Mouse (Mus musculus) midbrain, postnatal 0 days (tissue): Measurements from ENCODE around the gene Scarb2. TPM values are rescaled to one million over a fixed set of nuclear protein-coding genes. Genes with fewer than 3 reads are reported as not detected.
A peak's percentile ranks its signal among the peaks of the same experiment; 100 is the strongest.

Source experiments
- ATAC-seq: fragments of 200-750 bp; cut with Nextera tagmentation; 2 replicates; pipeline ENCODE4 v1.8.0; 2017; ENCODE audit warnings: moderate number of reproducible peaks, mild to moderate bottlenecking, moderate TSS enrichment, moderate library complexity; ENCODE audit not compliant: low FRiP score
- DNase-seq: peaks from one replicate; pipeline ENCODE4 v3.0.0-alpha.2; 2015; ENCODE audit warnings: low spot score
- H3K27ac ChIP-seq: fragments of 300-500 bp; sonication (generic); 2 replicates; pipeline ENCODE4 v1.5.1; 2014; ENCODE audit warnings: low read depth, mild to moderate bottlenecking, low read length, mixed read lengths
- H3K27me3 ChIP-seq: fragments of 300-500 bp; sonication (generic); 2 replicates; pipeline ENCODE4 v1.6.1; 2014; ENCODE audit warnings: low read length, control low read depth, mixed read lengths; ENCODE audit not compliant: insufficient read depth
- H3K36me3 ChIP-seq: fragments of 300-500 bp; sonication (generic); 2 replicates; pipeline ENCODE4 v1.6.1; 2014; ENCODE audit warnings: low read length, control low read depth, mixed read lengths; ENCODE audit not compliant: insufficient read depth
- H3K4me1 ChIP-seq: fragments of 300-500 bp; sonication (generic); 2 replicates; pipeline ENCODE4 v1.6.1; 2014; ENCODE audit warnings: mild to moderate bottlenecking, control low read depth, antibody characterized with exemption, low read length, mixed read lengths; ENCODE audit not compliant: insufficient read depth
- H3K4me2 ChIP-seq: fragments of 300-500 bp; sonication (generic); 2 replicates; pipeline ENCODE4 v1.6.1; 2014; ENCODE audit warnings: low read depth, mild to moderate bottlenecking, low read length, mixed read lengths; ENCODE audit not compliant: poor library complexity, severe bottlenecking
- H3K4me3 ChIP-seq: fragments of 300-500 bp; sonication (generic); 2 replicates; pipeline ENCODE4 v1.5.1; 2014; ENCODE audit warnings: low read depth, mild to moderate bottlenecking, low read length, moderate library complexity
- H3K9ac ChIP-seq: fragments of 300-500 bp; sonication (generic); replicated peaks from 2 replicates; pipeline ENCODE4 v1.6.1; 2014; ENCODE audit warnings: mild to moderate bottlenecking, low read length, moderate library complexity, mixed read lengths; ENCODE audit not compliant: poor library complexity, severe bottlenecking
- H3K9me3 ChIP-seq: fragments of 300-500 bp; sonication (generic); 2 replicates; pipeline ENCODE4 v1.6.1; 2016; ENCODE audit warnings: low read length, control low read depth
- CTCF ChIP-seq: IDR thresholded peaks from 2 replicates; pipeline ENCODE4 v1.5.1; 2016; ENCODE audit warnings: antibody characterized with exemption, mild to moderate bottlenecking
- WGBS: fragments of 180-500 bp; shearing (Covaris S2); extraction: QIAGEN DNeasy Blood & Tissue Kit; methylation state at CpG from one replicate; pipeline ENCODE4 v1.1.7; 2014; 5-methylcytosine and 5-hydroxymethylcytosine counted together
- polyA plus RNA-seq: library from polyadenylated mRNA; unstranded; fragments of >200 nt; fragmentation: Nextera tagmentation; extraction: Ambion mirVana; gene quantifications from 2 replicates; pipeline ENCODE4 v1.2.1, GENCODE M21; 2015
- total RNA-seq: library from RNA; depleted of rRNA; stranded (reverse); fragments of >200 nt; gene quantifications from 2 replicates; pipeline ENCODE4 v1.2.3, GENCODE M21; 2014; rRNA removed

Scarb2 gene
- total RNA-seq (139 and 160 TPM in 2 replicates), polyA plus RNA-seq (23.8 and 25.3 TPM in 2 replicates)

- Histone ChIP-seq H3K4me2 (peak within 1 kb of the TSS; percentile 76), H3K9me3 (no peaks in the 10 kb centered on the region), H3K9ac (peak within 1 kb of the TSS; percentile 97), H3K4me1 (peaks cover 13% of the 10 kb centered on the region), H3K27me3 (no peaks in the 10 kb centered on the region), H3K27ac (peak within 1 kb of the TSS; percentile 97), H3K36me3 (no peaks in the 10 kb centered on the region), H3K4me3 (peak within 1 kb of the TSS; percentile 93)
- TF ChIP-seq CTCF = no peak
- no peak for DNase-seq
- no peak for ATAC-seq
These were observed at the start of gene Scarb2 for GRCm38 (mm10) chr5:92506733-92507132. Gene Scarb2, minus strand, starts transcription at chr5:92506833.

- Histone ChIP-seq H3K4me2 (no peak overlapping the region), H3K27ac (no peak overlapping the region), H3K9ac (no peak overlapping the region), H3K9me3 (no peaks in the 10 kb centered on the region), H3K36me3 (no peaks in the 10 kb centered on the region), H3K27me3 (no peaks in the 10 kb centered on the region), H3K4me3 (no peak overlapping the region), H3K4me1 (no peaks in the 10 kb centered on the region)
- 97% methylated on average over 1 of the region's 1 CpGs for WGBS
- ATAC-seq (no peak), DNase-seq (no peak)
- TF ChIP-seq CTCF = no peak
These were observed 49.3 kb upstream of the Scarb2 start for GRCm38 (mm10) chr5:92555905-92556304.

- Histone ChIP-seq H3K36me3 (no peaks in the 10 kb centered on the region), H3K9me3 (no peaks in the 10 kb centered on the region), H3K27me3 (no peaks in the 10 kb centered on the region), H3K9ac (no peak within 1 kb of the TSS), H3K27ac (no peak within 1 kb of the TSS), H3K4me1 (no peaks in the 10 kb centered on the region), H3K4me3 (no peak within 1 kb of the TSS), H3K4me2 (no peak within 1 kb of the TSS)
- peak; percentile 60 for ATAC-seq
- WGBS = 69% methylated on average over 16 of the region's 16 CpGs
- peak; percentile 59 for DNase-seq
- TF ChIP-seq CTCF = no peak
These were observed 48.4 kb upstream of the Scarb2 start, which contains the start of gene Fam47e for GRCm38 (mm10) chr5:92554891-92555511. Gene Fam47e, plus strand, starts transcription at chr5:92555069.

- WGBS = 76% methylated on average over 4 of the region's 4 CpGs
- H3K4me1 ChIP-seq = no peaks in the 10 kb centered on the region
- no peak overlapping the region for H3K4me3 ChIP-seq
- H3K27ac ChIP-seq = no peak overlapping the region
- ATAC-seq (no peak), DNase-seq (peak; percentile 51)
- H3K27me3 ChIP-seq = no peaks in the 10 kb centered on the region
- no peaks in the 10 kb centered on the region for H3K36me3 ChIP-seq
- TF ChIP-seq CTCF = no peak
- H3K9me3 ChIP-seq = no peaks in the 10 kb centered on the region
- H3K4me2 ChIP-seq = no peak overlapping the region
- no peak overlapping the region for H3K9ac ChIP-seq
These were observed 47.8 kb upstream of the Scarb2 start for GRCm38 (mm10) chr5:92554443-92554842.

- DNase-seq = no peak
- WGBS = 69% methylated on average over 3 of the region's 3 CpGs
- no peak overlapping the region for H3K4me2 ChIP-seq
- no peaks in the 10 kb centered on the region for H3K36me3 ChIP-seq
- H3K9ac ChIP-seq = no peak overlapping the region
- no peaks in the 10 kb centered on the region for H3K27me3 ChIP-seq
- no peak overlapping the region for H3K4me3 ChIP-seq
- H3K27ac ChIP-seq = no peak overlapping the region
- ATAC-seq = no peak
- peak; percentile 45 for TF ChIP-seq CTCF
- no peaks in the 10 kb centered on the region for H3K4me1 ChIP-seq
- no peaks in the 10 kb centered on the region for H3K9me3 ChIP-seq
These were observed 47.3 kb upstream of the Scarb2 start for GRCm38 (mm10) chr5:92553939-92554338.

- no peak for TF ChIP-seq CTCF
- 94% methylated on average over 2 of the region's 2 CpGs for WGBS
These were observed 46.0 kb upstream of the Scarb2 start for GRCm38 (mm10) chr5:92552611-92553010.

More at GRCm38 (mm10) chr5:92552611-92553010, 46.0 kb upstream of the Scarb2 start:
- DNase-seq (no peak), ATAC-seq (no peak)
- Histone ChIP-seq H3K9ac (no peak overlapping the region), H3K4me2 (no peak overlapping the region), H3K27ac (no peak overlapping the region), H3K4me1 (no peaks in the 10 kb centered on the region), H3K36me3 (no peaks in the 10 kb centered on the region), H3K4me3 (no peak overlapping the region), H3K27me3 (no peaks in the 10 kb centered on the region), H3K9me3 (no peaks in the 10 kb centered on the region)
